Mouse (Mus musculus): ENCODE measurements around the gene Asf1b. TPM values are rescaled to one million over a fixed set of nuclear protein-coding genes. Genes with fewer than 3 reads are reported as not detected.

The Asf1b gene
- polyA plus RNA-seq, 1 experiment from 2014 or later, result 61.7 TPM

GRCm38 (mm10) chr8:84008362-84008761 lies 53.1 kb downstream of the Asf1b start:
- ATAC-seq, result no peak
- Histone ChIP-seq H3K27ac (ENCODE audit: low read length) (no peak overlapping the region), H3K36me3 (ENCODE audit: control insufficient read depth, insufficient read depth, low read length) (no peaks in the 10 kb centered on the region), H3K4me1 (ENCODE audit: control insufficient read depth, insufficient read depth, low read length) (peaks cover 39% of the 10 kb centered on the region), H3K9ac (ENCODE audit: low read depth, low read length) (no peak overlapping the region), H3K27me3 (replicated peaks; ENCODE audit: control insufficient read depth, insufficient read depth, low read length) (peaks cover 27% of the 10 kb centered on the region), H3K4me3 (ENCODE audit: low read length) (no peak overlapping the region), H3K4me2 (ENCODE audit: low read depth, low read length) (no peak overlapping the region), H3K9me3 (ENCODE audit: control insufficient read depth, low read length) (no peaks in the 10 kb centered on the region)
- WGBS, result 34% methylated on average over 7 of the region's 7 CpGs

GRCm38 (mm10) chr8:84009876-84010275 lies 54.6 kb downstream of the Asf1b start:
- Histone ChIP-seq H3K9ac (ENCODE audit: low read depth, low read length) (no peak overlapping the region), H3K27me3 (replicated peaks; ENCODE audit: control insufficient read depth, insufficient read depth, low read length) (peaks cover 27% of the 10 kb centered on the region), H3K4me1 (ENCODE audit: control insufficient read depth, insufficient read depth, low read length) (peaks cover 29% of the 10 kb centered on the region), H3K4me2 (ENCODE audit: low read depth, low read length) (no peak overlapping the region), H3K4me3 (ENCODE audit: low read length) (peak overlapping the region; percentile 7; the same call in 1 of the 2 replicates), H3K9me3 (ENCODE audit: control insufficient read depth, low read length) (no peaks in the 10 kb centered on the region), H3K36me3 (ENCODE audit: control insufficient read depth, insufficient read depth, low read length) (no peaks in the 10 kb centered on the region), H3K27ac (ENCODE audit: low read length) (no peak overlapping the region)
- ATAC-seq, result no peak
- WGBS, result 2% methylated on average over 11 of the region's 11 CpGs

- ATAC-seq, result peak; percentile 58
These were observed 55.6 kb downstream of the Asf1b start for GRCm38 (mm10) chr8:84010625-84011611.

GRCm38 (mm10) chr8:84011705-84012498 lies 56.6 kb downstream of the Asf1b start, which contains the start of gene 2210011C24Rik:
TSS of gene 2210011C24Rik (minus strand) at chr8:84012171.
- Histone ChIP-seq H3K4me1 (ENCODE audit: control insufficient read depth, insufficient read depth, low read length) (peaks cover 26% of the 10 kb centered on the region), H3K27me3 (replicated peaks; ENCODE audit: control insufficient read depth, insufficient read depth, low read length) (peaks cover 27% of the 10 kb centered on the region), H3K4me3 (ENCODE audit: low read length) (peak within 1 kb of the TSS; percentile 59), H3K36me3 (ENCODE audit: control insufficient read depth, insufficient read depth, low read length) (no peaks in the 10 kb centered on the region), H3K4me2 (ENCODE audit: low read depth, low read length) (peak within 1 kb of the TSS; percentile 99), H3K9ac (ENCODE audit: low read depth, low read length) (peak within 1 kb of the TSS; percentile 66), H3K9me3 (ENCODE audit: control insufficient read depth, low read length) (no peaks in the 10 kb centered on the region), H3K27ac (ENCODE audit: low read length) (peak within 1 kb of the TSS; percentile 27; the same call in 1 of the 2 replicates)
- ATAC-seq, result peak; percentile 83
- under 1% methylated on average over 45 of the region's 45 CpGs for WGBS

More at GRCm38 (mm10) chr8:84010625-84011611, 55.6 kb downstream of the Asf1b start:
- H3K9ac ChIP-seq (ENCODE audit: low read depth, low read length), result peak overlapping the region; percentile 66
- peak overlapping the region; percentile 27; the same call in 1 of the 2 replicates for H3K27ac ChIP-seq (ENCODE audit: low read length)
- peaks cover 27% of the 10 kb centered on the region for H3K27me3 ChIP-seq (replicated peaks; ENCODE audit: control insufficient read depth, insufficient read depth, low read length)
- peak overlapping the region; percentile 99 for H3K4me2 ChIP-seq (ENCODE audit: low read depth, low read length)
- peaks cover 26% of the 10 kb centered on the region for H3K4me1 ChIP-seq (ENCODE audit: control insufficient read depth, insufficient read depth, low read length)
- no peaks in the 10 kb centered on the region for H3K36me3 ChIP-seq (ENCODE audit: control insufficient read depth, insufficient read depth, low read length)
- WGBS, result 1% methylated on average over 77 of the region's 83 CpGs
- H3K4me3 ChIP-seq (ENCODE audit: low read length), result peak overlapping the region; percentile 59
- no peaks in the 10 kb centered on the region for H3K9me3 ChIP-seq (ENCODE audit: control insufficient read depth, low read length)

GRCm38 (mm10) chr8:84012499-84013165 lies 57.3 kb downstream of the Asf1b start:
- Histone ChIP-seq H3K4me1 (ENCODE audit: control insufficient read depth, insufficient read depth, low read length) (peaks cover 26% of the 10 kb centered on the region), H3K4me3 (ENCODE audit: low read length) (peak overlapping the region; percentile 59), H3K27me3 (replicated peaks; ENCODE audit: control insufficient read depth, insufficient read depth, low read length) (peaks cover 27% of the 10 kb centered on the region), H3K9ac (ENCODE audit: low read depth, low read length) (peak overlapping the region; percentile 54), H3K27ac (ENCODE audit: low read length) (no peak overlapping the region), H3K4me2 (ENCODE audit: low read depth, low read length) (peak overlapping the region; percentile 99), H3K36me3 (ENCODE audit: control insufficient read depth, insufficient read depth, low read length) (no peaks in the 10 kb centered on the region), H3K9me3 (ENCODE audit: control insufficient read depth, low read length) (no peaks in the 10 kb centered on the region)
- 17% methylated on average over 35 of the region's 35 CpGs for WGBS
- peak; percentile 11; the same call in 1 of the 2 replicates for ATAC-seq

- Histone ChIP-seq H3K9me3 (ENCODE audit: control insufficient read depth, low read length) (no peaks in the 10 kb centered on the region), H3K4me2 (ENCODE audit: low read depth, low read length) (no peak overlapping the region), H3K36me3 (ENCODE audit: control insufficient read depth, insufficient read depth, low read length) (no peaks in the 10 kb centered on the region), H3K9ac (ENCODE audit: low read depth, low read length) (no peak overlapping the region), H3K4me3 (ENCODE audit: low read length) (no peak overlapping the region), H3K27ac (ENCODE audit: low read length) (no peak overlapping the region), H3K4me1 (ENCODE audit: control insufficient read depth, insufficient read depth, low read length) (peaks cover 25% of the 10 kb centered on the region), H3K27me3 (replicated peaks; ENCODE audit: control insufficient read depth, insufficient read depth, low read length) (peaks cover 20% of the 10 kb centered on the region)
- 96% methylated on average over 5 of the region's 5 CpGs for WGBS
- ATAC-seq, result no peak
These were observed 60.5 kb downstream of the Asf1b start for GRCm38 (mm10) chr8:84015833-84016232.

GRCm38 (mm10) chr8:84019738-84020137 lies 64.4 kb downstream of the Asf1b start:
- Histone ChIP-seq H3K27me3 (replicated peaks; ENCODE audit: control insufficient read depth, insufficient read depth, low read length) (no peaks in the 10 kb centered on the region), H3K27ac (ENCODE audit: low read length) (no peak overlapping the region), H3K4me3 (ENCODE audit: low read length) (no peak overlapping the region), H3K9ac (ENCODE audit: low read depth, low read length) (no peak overlapping the region), H3K4me2 (ENCODE audit: low read depth, low read length) (no peak overlapping the region), H3K9me3 (ENCODE audit: control insufficient read depth, low read length) (no peaks in the 10 kb centered on the region), H3K4me1 (ENCODE audit: control insufficient read depth, insufficient read depth, low read length) (peaks cover 35% of the 10 kb centered on the region), H3K36me3 (ENCODE audit: control insufficient read depth, insufficient read depth, low read length) (no peaks in the 10 kb centered on the region)
- ATAC-seq, result no peak
- 68% methylated on average over 9 of the region's 9 CpGs for WGBS

Measured in intestine, embryonic 16.5 days (tissue).